Mouse (Mus musculus) 3T3-L1 (cell line): ENCODE measurements around the gene Pola1.
A peak's percentile ranks its signal among the peaks of the same experiment; 100 is the strongest.

ENCODE experiments used
- DNase-seq: peaks from one replicate; pipeline ENCODE4 v3.0.0-alpha.2; 2015; ENCODE audit warnings: low read depth, low spot score

The Pola1 gene

GRCm38 (mm10) chrX:93289076-93289475, 342.9 kb downstream of the Pola1 start:
- DNase-seq = no peak

DNA sequence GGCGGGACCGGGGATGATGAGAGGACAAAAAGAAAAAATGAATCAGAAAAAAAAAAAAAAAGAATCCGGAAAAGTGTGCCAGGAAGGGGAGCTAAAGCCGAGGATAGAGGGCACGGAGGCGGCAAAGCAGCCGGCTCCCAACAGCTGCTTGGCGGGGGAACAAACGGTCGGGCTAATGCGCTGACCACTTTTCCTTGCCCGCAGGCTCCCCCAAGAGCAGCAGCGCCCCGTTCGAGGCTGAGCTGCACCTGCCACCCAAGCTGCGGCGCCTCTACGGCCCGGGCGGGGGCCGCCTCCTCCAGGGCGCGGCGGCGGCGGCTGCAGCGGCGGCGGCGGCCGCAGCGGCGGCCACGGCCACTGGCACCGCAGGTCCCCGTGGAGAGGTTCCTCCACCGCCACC, 343.6 kb downstream of the Pola1 start:
- no peak for DNase-seq

- DNase-seq = no peak
Observed at GRCm38 (mm10) chrX:93286291-93286893, 345.6 kb downstream of the Pola1 start, which contains the start of gene Arx. Gene Arx (plus strand): TSS chrX:93286445.

GRCm38 (mm10) chrX:93285091-93285490, 346.9 kb downstream of the Pola1 start:
- no peak for DNase-seq

GRCm38 (mm10) chrX:93281756-93282155, 350.2 kb downstream of the Pola1 start:
- no peak for DNase-seq

DNA sequence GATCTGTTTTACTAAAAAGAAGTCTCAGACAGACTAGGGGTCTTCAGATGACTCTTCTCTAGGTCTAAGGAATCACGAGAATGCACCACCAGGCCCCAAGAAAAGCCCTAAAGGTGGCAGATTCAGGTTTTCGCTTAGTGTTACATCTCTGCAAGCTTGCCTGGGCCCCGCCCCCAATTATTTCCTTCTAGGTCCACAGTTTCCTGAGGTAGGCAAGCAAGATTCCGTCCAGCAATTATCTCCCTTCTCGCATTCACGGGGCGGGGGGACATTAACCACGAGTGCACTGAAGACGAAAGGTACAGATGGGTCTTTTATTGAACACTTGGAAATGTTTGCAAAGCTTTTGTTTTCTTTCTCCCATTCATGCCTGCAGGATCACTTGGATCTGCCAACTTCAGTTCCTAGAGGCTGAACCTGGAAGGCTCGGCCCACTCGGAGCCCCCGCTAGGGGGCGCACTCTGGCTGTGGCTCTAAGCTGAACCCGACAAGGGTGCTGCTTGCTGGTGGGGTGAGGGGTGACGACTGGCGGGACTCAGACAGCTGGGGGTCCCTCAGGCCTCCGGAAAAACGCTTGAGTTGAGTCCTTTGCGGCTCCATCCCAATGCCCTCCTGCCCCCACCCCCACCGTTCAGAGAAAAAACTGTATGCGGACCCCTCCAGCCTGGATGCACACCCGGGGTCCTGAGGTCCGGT, 350.8 kb downstream of the Pola1 start:
- DNase-seq = peak; percentile 38

DNA sequence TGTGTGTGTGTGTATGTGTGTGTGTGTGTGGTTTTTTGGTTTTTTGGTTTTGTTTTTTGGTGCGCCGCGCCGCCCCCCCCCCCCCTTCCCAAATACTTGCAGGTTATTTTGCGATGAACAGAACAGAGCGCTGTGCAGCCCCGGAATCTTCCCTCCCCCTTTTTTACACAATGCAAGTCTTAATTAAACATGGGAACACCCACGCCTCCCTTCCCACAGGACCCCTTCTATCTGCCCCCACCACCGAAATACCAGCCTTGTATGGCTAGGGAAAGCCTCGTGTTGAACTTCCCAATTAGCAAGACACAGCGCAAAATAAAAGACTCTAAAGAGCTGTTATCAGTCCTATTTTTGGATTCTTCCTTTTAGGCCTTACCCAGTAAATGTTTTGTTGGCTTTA, 352.0 kb downstream of the Pola1 start:
- DNase-seq = no peak

DNA sequence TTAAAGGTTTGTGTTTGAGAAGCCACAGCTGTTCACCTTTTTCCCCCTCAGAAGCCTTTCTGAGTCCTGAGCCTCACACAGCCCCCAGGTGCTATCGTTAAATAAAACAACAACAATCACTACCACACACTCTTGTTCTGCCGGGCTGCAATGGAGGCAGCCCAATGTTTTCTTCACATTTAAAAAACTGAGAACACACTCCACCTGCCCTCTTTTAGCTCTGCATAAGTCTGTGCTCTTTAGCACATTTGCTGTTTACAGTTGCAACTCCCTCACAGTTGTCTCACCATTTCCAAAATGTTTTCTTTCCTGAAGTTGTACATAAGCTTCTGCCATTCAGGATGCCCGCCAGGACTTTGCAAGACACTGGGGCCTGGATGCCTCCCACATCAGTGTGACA, 356.3 kb downstream of the Pola1 start:
- DNase-seq = no peak
